Mouse (Mus musculus) thymus, postnatal 25 days (tissue): ENCODE results near the gene Pgpep1.
A peak's percentile ranks its signal among the peaks of the same experiment; 100 is the strongest.

Source experiments
- DNase-seq: peaks from one replicate; pipeline ENCODE4 v3.0.0; 2022

Pgpep1 gene

GRCm38 (mm10) chr8:70689892-70690390 is 29.8 kb upstream of the Pgpep1 start:
- DNase-seq: no peak

GRCm38 (mm10) chr8:70688136-70688535 is 27.9 kb upstream of the Pgpep1 start:
- DNase-seq: no peak

GRCm38 (mm10) chr8:70687576-70687975 is 27.4 kb upstream of the Pgpep1 start:
- no peak for DNase-seq

- no peak for DNase-seq
These were observed 24.1 kb upstream of the Pgpep1 start for GRCm38 (mm10) chr8:70684291-70684690.

- DNase-seq: no peak
These were observed 22.5 kb upstream of the Pgpep1 start for GRCm38 (mm10) chr8:70682692-70683091.

- no peak for DNase-seq
These were observed 22.0 kb upstream of the Pgpep1 start for GRCm38 (mm10) chr8:70682193-70682592.

- DNase-seq: no peak
These were observed 21.2 kb upstream of the Pgpep1 start for GRCm38 (mm10) chr8:70681410-70681809.

- DNase-seq: no peak
These were observed 19.9 kb upstream of the Pgpep1 start for GRCm38 (mm10) chr8:70680039-70680438.

GRCm38 (mm10) chr8:70679404-70679803 is 19.2 kb upstream of the Pgpep1 start:
- DNase-seq: no peak

GRCm38 (mm10) chr8:70678679-70679078 is 18.5 kb upstream of the Pgpep1 start:
- DNase-seq: no peak

GRCm38 (mm10) chr8:70677451-70678080 is 17.4 kb upstream of the Pgpep1 start:
- DNase-seq: no peak

- DNase-seq: peak; percentile 73
These were observed 15.1 kb upstream of the Pgpep1 start for GRCm38 (mm10) chr8:70675336-70675735.

- no peak for DNase-seq
These were observed 14.5 kb upstream of the Pgpep1 start for GRCm38 (mm10) chr8:70674716-70675115.

GRCm38 (mm10) chr8:70674109-70674508 is 13.9 kb upstream of the Pgpep1 start:
- peak; percentile 25 for DNase-seq

- DNase-seq: peak; percentile 99
These were observed 13.1 kb upstream of the Pgpep1 start, which contains the start of gene Lsm4 for GRCm38 (mm10) chr8:70673079-70673856. Lsm4 (plus strand) TSS chr8:70673248.

- no peak for DNase-seq
These were observed 12.3 kb upstream of the Pgpep1 start for GRCm38 (mm10) chr8:70672325-70673078.

- DNase-seq: no peak
These were observed 11.6 kb upstream of the Pgpep1 start for GRCm38 (mm10) chr8:70671615-70672324.

GRCm38 (mm10) chr8:70667071-70667470 is 6.9 kb upstream of the Pgpep1 start:
- DNase-seq: peak; percentile 24

GRCm38 (mm10) chr8:70665599-70665998 is 5.4 kb upstream of the Pgpep1 start:
- no peak for DNase-seq

- no peak for DNase-seq
These were observed 4.4 kb upstream of the Pgpep1 start for GRCm38 (mm10) chr8:70664631-70665030.

- DNase-seq: no peak
These were observed 3.5 kb upstream of the Pgpep1 start for GRCm38 (mm10) chr8:70663691-70664090.

GRCm38 (mm10) chr8:70659604-70660272 is 450 bp downstream of the Pgpep1 start:
- peak; percentile 90 for DNase-seq
